Mouse (Mus musculus) cerebellum, postnatal 4 days (tissue): ENCODE results near the gene Osgepl1.
A peak's percentile ranks its signal among the peaks of the same experiment; 100 is the strongest.
"Not testable (repeated sequence)": the region's sequence is repeated elsewhere in the genome, so short reads cannot be mapped to it uniquely, and the experiment has no call there.

ENCODE experiments used
- DNase-seq, 2 experiments: peaks; one replicate each; pipeline ENCODE4 v3.0.0; 2022; ENCODE audit warnings: low spot score in 2 of 2, mixed read lengths in 1 of 2

Osgepl1 gene

DNA sequence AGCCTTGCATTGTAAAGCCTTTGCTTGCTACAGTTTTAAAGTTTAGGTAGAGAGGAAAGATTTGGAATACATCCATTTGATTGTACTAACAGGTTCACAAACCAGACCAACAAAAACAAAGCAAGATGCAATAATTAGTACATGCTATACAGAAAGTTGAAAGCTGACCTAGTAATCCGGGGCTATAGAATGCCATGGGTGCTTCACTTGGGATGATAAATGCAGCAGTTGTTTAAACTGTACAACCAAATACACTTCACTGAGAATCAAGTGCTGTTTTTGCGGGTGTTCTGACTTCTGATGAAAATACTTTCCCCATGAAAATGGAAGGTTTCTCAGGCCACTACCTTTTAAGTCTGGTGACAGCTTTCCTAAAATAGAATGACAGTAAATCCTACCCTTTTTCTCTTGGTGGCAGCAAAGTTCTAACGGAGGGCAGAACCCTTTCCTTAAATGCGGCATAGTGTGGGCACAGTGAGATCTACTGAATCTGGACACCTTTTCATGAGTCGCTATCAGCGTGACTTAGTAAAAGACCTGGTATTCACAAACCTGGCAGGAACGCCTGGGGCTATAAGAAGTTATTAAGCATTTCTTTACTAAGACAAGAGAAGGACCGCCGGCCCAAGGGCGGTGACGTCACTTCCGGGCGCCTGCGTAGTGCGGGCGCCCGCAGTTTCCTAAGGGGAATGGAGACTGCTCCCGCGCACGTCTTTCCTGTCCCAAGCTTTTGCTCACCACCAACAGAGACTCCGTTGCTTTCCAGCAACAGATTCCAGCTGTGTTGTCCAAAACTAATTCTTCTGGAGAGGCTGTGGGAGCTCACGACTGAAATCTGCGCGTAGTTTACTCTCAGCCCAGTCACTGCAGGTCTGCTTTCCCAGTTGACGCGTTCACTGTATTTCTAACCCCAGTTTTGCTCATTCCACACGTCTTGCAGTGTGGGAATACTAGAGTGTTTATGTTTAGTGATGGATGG lies at the start of gene Osgepl1:
Gene Osgepl1 (plus strand): TSS at position 636 of the 979 bp plus-strand sequence.
- peak; percentile 51 to 82 for DNase-seq

GRCm38 (mm10) chr1:53264958-53265612 lies 48.3 kb upstream of the Osgepl1 start:
- DNase-seq, result not testable (repeated sequence)

DNA sequence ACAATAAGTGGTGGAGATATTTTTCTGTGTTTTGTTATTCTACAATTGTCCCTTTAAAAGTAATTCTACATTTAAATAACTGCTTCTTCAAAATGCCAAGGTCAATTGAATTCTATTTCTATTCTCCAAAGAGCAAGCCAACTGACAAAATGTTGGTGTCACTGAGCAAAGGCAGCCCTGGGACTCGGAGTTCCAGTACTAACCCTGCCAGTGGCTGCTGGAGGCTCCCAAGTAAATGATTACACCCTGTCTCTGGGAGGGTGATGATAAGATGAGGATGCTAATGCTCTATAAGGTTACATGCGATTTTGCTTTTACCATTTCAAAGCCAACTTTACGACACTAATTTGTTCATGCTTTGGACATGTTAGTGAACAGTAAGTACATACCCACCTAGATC lies 43.5 kb upstream of the Osgepl1 start:
- DNase-seq, result no peak

GRCm38 (mm10) chr1:53272646-53273045 lies 40.8 kb upstream of the Osgepl1 start:
- DNase-seq, result peak in 1 of 2 experiments; percentile 43

GRCm38 (mm10) chr1:53291197-53291596 lies 22.2 kb upstream of the Osgepl1 start:
- no peak for DNase-seq

DNA sequence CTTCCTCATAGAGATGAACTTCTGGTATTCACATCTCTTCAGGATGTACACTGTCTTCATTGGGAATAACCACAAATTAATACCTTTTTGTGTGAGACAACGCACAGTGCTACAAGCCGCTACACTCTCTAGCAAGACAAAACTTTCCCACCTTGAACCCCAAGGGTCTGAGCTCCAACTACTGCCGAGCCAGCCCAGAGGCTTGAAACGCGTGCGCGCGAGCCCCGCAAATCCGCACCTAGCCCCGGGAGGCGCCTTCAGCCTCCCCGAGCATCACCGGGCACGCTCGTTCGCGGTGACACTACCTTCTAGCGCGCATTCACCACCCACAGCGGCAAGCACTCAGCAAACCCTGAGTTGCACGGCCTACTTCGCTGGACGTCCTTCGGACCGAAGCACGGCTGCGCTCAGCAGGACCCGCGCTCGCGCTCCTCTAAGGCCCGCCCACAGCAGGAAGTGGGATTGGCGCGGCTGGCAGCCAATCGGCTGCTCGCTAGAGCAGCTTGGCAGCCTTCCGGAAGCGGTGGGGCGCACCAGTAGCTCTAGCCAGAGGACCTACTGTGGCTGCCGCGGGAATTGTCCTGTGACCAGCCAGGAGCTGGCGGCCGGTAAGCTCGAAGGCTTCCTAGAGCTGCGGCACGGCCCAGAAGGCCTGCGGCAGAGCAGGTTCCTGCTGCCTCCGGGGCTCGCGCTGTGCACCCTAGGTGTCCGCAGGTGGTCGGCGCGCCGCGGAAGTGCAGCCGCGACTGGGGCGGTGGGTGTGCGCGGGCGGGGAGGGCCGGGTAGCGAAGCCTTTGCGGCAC lies 16.6 kb upstream of the Osgepl1 start, which contains the start of the genes Pms1, Ormdl1 and Gm28778:
Gene Pms1 (minus strand): TSS at position 438 of the 803 bp plus-strand sequence.
Gene Ormdl1 (plus strand): TSS at position 515 of the 803 bp plus-strand sequence.
Gene Gm28778 (plus strand): TSS at position 531 of the 803 bp plus-strand sequence.
- DNase-seq, result peak; percentile 86 to 96

GRCm38 (mm10) chr1:53300506-53300905 lies 12.9 kb upstream of the Osgepl1 start:
- no peak for DNase-seq

GRCm38 (mm10) chr1:53321662-53322344 lies 8.4 kb downstream of the Osgepl1 start:
- no peak for DNase-seq

DNA sequence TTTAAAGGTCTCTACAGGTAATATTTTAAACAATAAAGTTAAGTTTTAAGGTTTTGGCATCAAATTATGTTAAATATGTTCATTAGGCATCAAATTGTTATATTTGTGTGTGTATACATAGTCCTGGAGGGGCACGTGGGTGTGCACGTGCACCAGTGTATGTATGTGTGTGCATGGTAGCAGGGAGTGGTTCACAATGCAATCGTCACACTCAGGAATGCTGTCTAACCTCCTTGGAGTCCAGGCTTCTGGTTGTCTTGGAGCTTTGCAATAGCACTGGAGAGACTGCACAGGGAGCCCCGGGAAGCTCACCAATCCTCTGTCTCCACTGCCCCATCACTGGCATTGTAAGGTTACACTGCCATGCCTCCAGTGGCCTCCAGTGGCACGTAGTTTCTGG lies 9.8 kb downstream of the Osgepl1 start:
- DNase-seq, result no peak

DNA sequence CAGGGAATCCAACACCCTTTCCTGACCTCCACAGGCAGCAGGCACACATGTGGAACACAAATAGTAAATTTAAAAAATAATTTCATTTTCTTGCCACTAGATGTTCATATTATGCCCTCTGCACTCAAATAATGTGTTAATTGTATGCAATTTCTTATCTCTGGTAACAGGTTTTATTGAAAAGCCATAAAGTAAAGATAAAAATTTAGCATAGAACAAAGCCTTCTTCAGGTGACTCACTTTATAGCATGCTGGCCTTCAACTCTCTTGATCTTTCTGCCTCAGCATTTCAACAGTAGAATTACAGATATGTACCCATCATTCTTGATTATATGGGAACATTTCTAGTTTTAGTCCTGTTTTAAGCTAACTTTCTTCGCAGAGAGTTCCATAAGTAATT lies 10.9 kb downstream of the Osgepl1 start:
- DNase-seq, result no peak

GRCm38 (mm10) chr1:53324827-53325494 lies 11.5 kb downstream of the Osgepl1 start:
- DNase-seq, result no peak

- DNase-seq, result not testable (repeated sequence)
Observed at GRCm38 (mm10) chr1:53333527-53333926, 20.1 kb downstream of the Osgepl1 start.

- DNase-seq, result no peak
Observed at GRCm38 (mm10) chr1:53335465-53335864, 22.0 kb downstream of the Osgepl1 start.

GRCm38 (mm10) chr1:53337403-53337802 lies 24.0 kb downstream of the Osgepl1 start:
- not testable (repeated sequence) for DNase-seq

GRCm38 (mm10) chr1:53341071-53341470 lies 27.6 kb downstream of the Osgepl1 start:
- DNase-seq, result no peak

DNA sequence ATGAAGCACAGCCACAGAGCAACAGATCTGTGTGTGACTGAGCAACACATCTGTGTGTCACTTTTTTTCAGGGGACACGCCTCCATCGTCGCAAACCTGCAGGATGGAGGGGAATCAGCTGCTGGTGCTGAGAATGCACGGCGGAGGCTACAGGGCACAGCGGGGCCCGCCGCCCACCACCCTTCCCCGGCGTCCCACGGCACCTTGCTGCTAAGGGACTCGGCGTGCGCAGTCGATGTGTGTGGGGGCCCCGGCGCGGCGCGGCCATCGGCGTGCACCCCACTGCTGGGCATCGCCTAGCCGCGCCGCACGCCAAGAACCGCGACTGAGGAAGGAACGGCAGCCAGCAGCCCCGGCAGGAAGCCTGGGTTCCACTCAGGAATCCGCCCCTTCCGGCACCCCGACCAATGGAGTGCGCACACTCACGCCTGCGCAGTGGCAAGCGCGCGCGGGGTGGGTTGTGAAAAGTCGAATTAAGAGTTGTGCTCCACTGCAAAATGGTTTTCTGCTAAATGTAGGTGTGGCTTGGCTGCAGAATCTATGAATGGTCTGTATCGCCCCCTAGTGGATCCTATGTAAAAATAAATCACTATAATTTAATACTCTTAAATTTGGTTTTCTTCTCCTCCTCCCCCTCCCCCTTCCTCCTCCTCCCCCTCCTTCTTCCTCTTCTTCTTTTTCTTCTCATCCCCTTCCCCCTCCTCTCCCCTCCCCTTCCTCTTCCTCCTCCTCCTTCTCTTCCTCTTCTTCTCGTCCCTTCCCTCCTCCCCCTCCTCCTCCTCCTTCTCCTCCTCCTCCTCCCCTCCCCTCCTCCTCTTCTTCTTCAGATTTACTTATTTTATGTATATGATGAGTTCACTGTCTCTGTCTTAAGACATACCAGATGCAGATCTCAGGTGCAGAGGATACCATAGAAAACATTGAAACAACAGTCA lies 39.2 kb downstream of the Osgepl1 start, which contains the start of the genes Asdurf, Gm28551 and Asnsd1:
Gene Asdurf (minus strand): TSS at position 293 of the 935 bp plus-strand sequence.
Gene Gm28551 (minus strand): TSS at position 341 of the 935 bp plus-strand sequence.
Gene Asnsd1 (minus strand): TSS at position 426 of the 935 bp plus-strand sequence.
- peak; percentile 93 to 97 for DNase-seq

DNA sequence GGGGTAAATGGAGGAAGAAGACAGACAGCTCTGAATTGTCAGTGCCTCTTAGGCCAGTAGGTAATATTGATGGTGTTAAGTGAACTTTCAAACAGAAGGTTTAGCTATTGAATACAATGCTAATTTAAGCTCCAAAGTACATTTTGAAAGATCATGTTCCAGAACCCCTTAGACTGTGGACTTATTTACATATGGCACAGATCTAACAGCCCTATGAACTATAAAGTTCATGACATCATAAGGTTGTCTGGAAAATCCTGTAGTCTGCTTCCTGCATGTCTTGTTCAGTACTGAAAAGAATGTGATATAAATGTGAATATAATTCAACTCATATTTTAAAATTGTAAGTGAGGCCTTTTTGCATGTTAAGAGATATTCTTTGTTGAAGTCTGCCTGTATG lies 45.6 kb downstream of the Osgepl1 start:
- no peak for DNase-seq
